Mouse (Mus musculus): ENCODE measurements around the gene Pknox2. TPM values are rescaled to one million over a fixed set of nuclear protein-coding genes. Genes with fewer than 3 reads are reported as not detected.

Gene Pknox2
- total RNA-seq, 2 experiments from 2014 or later, result 51.8 to 54.2 TPM

DNA sequence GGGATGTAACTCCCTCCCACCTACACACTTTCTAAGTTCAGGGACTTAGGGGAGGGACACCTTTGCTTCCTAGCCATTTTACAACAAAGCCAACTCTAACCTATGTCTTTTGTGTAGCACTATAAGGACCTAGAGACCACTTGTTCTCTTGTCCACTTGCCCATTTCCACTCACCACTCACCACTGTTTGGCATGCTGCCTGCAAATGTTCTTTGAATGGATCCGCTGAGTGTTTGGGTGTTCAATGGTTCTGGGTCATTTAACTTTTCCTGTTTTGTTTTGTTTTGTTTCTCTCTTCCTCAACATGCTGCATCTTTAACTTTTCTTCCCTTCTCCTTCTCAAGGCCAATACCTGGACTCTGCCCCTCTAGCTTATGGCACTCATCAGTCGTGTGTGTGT lies 39.7 kb downstream of the Pknox2 start:
- intact Hi-C loops (cut with DNase I), result no loop called here
- DNase-seq, result no peak

DNA sequence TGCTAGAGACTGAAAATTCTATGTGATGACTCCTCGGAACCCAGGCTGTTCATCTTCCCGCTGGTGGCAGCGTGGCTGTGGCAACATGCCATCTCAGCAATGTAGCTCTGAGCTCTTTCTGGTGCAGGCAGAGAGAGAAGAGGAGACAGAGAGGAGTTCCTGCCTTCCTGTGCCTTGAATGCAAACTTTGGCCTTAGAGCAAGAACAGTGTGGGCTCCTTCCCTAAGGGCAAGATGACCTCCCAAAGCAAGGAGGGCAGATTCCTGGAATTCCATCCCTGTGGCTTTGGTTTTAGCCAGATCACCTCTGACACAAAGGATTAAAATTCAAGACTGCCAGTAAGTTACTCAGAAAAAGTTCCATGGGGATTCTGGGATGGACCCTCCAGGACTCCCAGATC lies 40.4 kb downstream of the Pknox2 start:
- DNase-seq, result no peak
- intact Hi-C loops (cut with DNase I), result no loop called here

DNA sequence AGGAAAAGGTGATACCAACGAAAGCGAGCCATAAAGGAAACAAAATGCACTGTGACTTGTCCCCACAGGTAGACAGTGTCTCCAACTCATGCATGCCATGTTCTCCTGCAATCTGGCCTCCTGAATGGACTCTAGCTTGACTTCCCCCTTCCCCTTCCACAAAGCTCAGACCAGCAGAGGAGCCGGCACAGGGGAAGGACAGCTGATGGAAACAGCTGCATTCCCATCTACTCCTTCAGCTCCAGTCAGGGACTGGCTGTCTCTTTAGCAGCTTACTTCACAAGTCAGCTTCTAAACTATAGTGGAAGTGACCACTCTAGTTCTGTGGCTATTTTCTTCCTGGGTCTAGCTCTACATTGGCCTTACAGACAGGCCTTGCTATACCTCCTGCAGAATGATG lies 43.0 kb downstream of the Pknox2 start:
- no peak for DNase-seq
- intact Hi-C loops (cut with DNase I), result no loop called here

DNA sequence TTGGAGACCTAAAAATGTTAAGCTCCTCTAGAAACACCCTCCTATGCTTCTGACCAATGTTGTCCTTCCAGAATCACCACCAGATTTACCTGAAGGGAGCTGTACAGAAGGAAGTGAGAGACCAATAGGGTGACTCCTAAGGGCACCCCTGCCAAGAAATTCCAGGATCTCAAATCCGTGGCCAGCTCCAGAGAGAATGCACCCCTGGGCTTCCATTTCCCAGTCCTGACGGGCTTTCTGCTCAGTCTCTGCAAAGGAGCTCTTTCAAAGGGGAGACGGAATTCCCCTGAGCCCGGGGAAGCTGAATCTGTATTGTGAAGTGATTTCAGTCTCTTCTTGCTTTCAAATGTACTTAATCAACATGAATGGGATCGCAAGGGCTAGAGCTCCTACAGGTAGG lies 43.4 kb downstream of the Pknox2 start:
- DNase-seq, result no peak
- intact Hi-C loops (cut with DNase I), result no loop called here

DNA sequence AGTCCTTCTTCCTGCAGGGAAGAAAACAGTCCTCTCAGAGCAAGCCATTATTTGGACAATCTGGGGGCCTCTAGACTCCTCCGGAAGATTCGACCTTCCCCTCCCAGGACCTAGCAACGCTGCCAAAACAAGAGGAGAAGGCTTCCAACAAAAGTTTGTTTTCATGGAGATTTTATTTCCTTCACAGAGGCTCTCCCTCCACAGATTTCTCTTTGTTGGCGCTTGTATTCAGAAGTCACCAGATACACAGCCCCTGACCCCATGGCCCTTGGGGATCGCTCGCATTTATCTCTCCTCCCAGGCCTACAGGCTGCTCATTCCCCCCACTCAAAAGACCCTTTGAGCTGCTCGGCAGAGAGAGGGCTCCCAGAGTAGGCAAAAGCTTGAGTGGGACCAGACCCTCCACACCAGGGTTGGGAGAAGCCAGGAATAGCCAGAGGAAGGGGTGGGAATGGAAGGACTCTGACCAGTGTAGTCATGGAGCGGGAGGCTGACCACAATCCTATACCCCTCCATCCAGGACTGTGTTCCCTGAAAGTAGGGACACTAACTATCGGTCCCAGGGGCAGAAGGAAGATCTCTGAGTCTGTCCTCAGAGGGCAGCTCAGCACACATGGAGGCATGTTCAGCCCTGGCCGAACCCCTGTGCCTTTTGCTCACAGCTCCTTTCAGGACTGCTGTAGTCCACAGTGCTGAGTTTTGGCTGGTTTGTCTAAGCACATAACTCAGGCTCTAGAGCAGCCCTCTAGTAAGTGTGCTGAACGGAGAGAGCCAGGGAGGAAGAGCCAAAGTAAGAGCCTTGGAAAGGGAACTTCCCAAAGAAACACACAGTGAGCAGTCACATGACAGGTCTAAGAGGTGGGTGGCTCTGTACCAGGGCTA lies 45.9 kb downstream of the Pknox2 start:
- DNase-seq, result no peak
- intact Hi-C loops (cut with DNase I), result no loop called here

DNA sequence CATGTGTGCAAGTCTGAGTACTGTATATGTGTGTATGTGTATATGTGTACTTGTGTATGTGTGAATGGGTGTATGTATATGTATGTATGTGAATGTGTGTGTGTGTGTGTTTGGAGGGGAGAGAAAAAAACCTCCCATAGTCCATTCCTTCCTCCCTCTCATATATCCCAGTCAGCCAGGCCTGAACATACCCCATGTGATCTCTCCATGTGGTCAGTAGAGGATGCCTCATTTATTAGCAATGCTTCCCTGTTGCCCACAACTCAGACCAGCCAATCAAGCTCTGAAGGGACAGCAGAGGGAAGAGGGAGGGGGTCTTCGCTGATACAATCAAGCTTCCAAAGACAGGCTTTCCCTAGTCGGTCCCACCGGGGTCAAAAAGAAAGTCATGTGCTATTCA lies 47.6 kb downstream of the Pknox2 start:
- intact Hi-C loops (cut with DNase I), result no loop called here
- DNase-seq, result no peak

DNA sequence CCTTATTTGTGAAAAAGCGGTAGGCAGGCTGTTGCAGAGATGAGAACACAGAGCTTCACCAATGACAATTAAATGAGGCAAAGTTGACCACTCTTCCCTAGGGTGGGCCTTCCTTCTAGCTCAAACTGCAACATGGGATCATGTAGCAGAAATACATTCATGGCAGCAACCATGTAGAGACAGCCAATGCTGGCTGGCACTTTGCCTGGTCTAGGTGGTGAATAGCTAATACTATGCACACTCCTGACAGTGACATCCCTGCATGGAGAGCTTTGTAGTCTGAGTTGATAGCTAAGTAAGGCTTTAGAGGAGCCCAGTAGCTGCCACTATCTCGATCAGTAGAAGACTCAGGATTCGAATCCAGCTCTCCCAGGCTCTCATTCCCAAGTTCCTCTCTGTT lies 48.6 kb downstream of the Pknox2 start:
- DNase-seq, result no peak
- intact Hi-C loops (cut with DNase I), result no loop called here

DNA sequence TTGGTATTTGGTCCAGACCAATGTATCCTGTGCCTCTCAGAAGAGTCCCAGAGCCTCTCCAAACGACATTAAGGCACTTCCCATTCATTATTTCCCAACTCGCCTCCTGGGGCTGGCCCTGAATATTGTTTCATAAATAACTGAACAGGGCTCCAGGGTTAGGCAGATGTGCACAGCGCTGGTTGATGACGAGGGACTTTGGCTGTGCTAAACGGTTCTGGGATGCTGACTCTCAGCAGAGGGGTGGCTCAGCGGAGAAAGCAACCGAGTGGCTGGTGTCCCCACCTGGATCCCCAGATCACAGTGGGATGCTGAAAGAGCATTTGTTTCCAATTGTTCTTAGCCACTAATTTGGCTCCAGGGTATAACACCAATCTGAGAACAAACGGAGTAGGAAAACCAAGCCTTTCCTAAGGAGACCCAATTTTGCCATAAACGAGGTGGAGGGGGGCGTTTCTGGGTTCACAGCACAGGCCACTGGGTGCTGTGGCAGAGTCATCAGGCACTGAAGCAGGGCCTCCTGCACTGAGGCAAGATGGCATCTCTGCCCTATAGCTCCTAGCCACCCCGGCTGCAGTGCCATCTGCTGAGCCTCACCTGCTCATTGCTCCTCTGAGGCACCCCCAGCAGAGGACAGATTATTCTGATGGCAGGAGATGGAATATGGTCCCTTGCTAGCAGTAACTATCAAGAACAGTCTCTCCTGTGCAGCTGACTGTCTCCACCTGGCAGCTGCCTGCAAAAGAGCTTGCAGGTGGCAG lies 52.8 kb downstream of the Pknox2 start:
- intact Hi-C loops (cut with DNase I), result no loop called here
- DNase-seq, result no peak

DNA sequence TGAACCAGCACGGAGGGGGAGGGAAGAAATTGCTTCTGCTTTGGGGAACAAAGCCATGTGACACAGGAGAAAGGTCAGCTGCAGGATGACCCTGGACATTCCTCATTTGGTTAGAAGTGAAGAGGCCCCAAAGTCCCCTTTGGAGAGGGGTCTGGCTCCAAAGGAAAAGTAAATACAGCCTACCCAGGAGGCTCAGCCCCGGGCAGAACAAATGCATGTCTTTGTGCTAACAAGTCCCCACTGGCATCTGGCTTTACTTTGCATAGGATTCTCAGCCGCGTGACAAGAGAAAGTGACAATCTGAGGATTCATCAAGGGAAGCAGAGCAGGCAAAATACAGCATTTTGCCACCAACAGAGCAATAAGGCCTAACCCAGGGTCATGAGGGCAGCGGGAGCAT lies 54.1 kb downstream of the Pknox2 start:
- intact Hi-C loops (cut with DNase I), result no loop called here

DNA sequence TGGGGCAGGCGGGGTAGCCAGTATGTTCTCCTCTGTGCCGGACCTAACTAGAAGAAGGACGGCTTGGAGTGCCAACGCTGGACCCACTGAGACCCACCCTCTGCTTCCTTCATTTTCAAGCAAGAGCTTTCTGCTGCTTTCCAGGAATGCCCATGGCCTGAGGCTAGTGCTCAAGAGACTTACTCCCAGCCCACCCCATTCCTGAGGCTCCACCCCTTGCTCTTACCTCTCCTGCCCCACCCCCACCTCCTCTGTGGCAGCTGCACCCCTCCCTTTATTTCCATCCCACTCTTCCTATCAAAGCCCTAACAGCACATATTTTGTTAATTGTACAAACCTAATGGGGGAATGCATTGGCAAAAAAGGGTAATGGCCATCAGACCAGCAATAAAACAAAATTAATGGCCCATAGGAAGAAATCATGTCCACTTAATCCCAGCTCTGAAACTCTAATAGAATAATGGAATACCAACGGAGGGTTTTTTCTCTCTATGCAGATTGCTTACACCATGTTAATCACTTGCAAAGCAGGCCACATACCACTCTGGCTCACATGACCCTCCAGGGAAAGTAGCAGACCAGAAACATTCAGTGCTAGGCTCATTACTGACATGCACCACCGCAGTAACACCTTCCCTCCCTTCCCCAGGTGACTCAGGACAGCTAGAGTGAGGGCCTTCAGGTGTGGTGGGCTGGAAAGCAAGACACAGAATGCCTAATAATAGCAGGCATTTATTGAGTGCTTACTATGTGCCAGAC lies 57.1 kb downstream of the Pknox2 start:
- DNase-seq, result no peak
- intact Hi-C loops (cut with DNase I), result no loop called here

More for the DNA sequence above, 54.1 kb downstream of the Pknox2 start:
- no peak for DNase-seq

DNA sequence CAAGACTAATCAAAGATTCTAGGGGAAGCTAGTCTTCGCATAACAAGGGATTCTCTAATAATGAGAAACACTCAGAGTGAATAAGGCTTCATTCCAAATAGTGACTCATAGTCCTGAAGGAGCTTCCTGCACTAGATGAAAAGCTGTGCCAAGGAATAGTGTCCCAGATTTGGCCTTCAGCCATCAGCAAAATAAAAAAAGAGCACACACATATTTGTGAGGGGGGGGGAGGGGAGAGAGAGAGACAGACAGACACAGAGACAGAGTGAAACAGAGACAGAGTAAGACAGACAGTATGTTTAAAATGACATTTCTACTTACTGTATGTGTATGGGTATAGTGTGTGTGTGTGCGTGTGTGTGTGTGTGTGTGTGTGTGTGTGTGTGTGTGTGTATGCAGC lies 61.8 kb downstream of the Pknox2 start:
- intact Hi-C loops (cut with DNase I), result no loop called here
- DNase-seq, result no peak

DNA sequence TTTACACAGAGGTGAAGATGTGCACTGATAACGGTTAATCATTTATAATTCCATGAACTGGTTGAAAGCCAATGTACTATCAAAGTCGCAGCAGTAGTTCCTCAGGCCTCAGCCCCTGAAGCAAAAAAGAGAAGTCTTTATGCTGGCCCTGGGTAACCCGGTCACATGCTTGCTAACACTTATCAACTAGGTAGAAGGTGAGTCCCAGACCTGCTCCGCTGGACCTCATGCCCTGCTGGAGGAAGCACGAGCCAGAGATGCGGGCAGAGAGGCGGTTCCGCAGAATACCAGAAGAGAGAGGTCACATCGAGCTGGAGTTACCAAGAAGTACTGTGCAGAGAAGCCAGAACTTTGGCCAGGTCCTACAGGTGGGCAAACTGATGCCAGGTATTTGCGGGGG lies 65.0 kb downstream of the Pknox2 start:
- no peak for DNase-seq

DNA sequence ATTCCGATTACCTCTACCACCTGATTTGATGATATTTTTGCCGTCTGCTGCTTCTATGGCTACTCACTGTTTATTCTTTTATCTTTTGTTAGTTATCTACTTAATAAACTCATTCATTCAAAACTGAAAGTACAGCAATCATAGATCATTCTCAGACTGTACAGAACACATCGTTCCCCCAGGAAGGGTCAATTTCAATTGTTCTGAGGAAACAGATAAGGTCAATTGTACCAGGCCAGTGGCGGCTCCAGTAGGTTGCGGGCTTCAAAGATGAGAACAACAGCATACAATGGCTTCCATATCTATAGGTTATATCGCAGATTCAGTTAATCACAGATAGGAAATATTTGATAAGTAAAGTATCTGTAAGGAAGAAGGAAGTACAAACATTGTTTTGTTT lies 66.9 kb downstream of the Pknox2 start:
- intact Hi-C loops (cut with DNase I), result no loop called here
- no peak for DNase-seq

More for the DNA sequence above, 65.0 kb downstream of the Pknox2 start:
- intact Hi-C loops (cut with DNase I), result no loop called here

DNA sequence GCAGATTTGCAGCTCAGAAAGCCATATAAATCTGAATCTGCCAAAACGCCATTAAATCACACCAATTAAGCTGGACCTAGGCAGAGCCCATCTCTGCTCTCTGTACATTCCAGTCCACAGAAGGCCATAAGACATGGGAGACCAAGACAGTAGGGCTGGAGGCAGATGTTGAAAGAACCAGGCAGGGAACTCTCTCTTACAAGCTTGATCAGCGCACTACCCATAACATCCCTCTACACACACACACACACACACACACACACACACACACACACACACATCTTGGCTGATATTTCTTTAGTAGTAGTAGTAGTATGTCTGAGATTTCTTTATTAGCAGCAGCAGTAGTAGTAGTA lies 70.2 kb downstream of the Pknox2 start:
- DNase-seq, result no peak
- intact Hi-C loops (cut with DNase I), result no loop called here

DNA sequence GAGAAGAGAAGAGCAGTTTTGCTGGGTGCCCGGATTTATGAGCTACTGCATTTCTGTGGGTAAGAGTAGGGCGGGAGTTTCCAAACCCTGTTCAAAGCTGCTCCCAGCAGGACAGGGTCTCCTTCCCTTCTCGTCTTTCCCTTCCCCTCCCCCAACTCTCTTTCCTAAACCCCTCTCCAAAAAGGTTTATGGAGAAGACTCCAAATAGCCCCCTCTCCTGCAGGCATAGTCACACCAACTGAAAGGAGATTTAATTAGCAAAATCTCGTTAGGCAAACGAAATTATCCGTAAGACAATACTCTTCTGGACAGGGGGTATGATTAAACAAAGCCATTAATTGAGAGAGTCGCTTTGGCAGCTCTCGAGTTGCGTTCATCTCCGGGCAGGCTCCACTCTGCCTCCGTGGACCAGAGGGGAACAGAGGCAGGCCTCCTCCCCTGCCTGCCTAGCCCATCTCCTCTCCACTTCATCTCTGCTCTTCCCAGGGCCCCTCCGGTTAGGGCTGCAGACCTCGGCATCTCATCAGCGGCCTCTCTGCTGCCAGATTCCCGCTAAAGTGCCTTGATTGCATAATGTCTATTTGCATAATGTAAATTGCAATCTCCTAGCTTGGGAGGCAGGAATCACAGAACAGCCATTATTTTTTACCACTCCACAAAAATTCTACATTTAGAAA lies 70.7 kb downstream of the Pknox2 start:
- intact Hi-C loops (cut with DNase I), result no loop called here
- peak; percentile 37 for DNase-seq

DNA sequence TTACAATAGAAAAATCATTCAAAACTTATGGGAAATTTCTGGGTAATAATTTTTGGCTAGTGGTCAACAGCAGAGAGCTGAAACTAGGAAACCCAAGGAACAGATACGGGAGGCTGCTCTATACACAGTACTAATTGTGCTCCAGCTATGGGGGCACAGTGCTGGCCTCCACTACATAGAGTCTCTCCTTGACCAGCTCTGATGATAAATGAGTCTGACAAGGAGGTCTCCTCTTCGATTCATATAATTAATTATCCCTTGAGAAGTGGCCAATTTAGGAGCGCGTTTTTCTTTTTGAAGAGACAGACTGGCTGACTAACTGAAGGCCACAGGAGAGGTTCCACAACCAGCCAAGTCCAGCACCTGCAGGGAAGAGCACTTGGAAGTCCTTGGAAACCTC lies 71.3 kb downstream of the Pknox2 start:
- no peak for DNase-seq

DNA sequence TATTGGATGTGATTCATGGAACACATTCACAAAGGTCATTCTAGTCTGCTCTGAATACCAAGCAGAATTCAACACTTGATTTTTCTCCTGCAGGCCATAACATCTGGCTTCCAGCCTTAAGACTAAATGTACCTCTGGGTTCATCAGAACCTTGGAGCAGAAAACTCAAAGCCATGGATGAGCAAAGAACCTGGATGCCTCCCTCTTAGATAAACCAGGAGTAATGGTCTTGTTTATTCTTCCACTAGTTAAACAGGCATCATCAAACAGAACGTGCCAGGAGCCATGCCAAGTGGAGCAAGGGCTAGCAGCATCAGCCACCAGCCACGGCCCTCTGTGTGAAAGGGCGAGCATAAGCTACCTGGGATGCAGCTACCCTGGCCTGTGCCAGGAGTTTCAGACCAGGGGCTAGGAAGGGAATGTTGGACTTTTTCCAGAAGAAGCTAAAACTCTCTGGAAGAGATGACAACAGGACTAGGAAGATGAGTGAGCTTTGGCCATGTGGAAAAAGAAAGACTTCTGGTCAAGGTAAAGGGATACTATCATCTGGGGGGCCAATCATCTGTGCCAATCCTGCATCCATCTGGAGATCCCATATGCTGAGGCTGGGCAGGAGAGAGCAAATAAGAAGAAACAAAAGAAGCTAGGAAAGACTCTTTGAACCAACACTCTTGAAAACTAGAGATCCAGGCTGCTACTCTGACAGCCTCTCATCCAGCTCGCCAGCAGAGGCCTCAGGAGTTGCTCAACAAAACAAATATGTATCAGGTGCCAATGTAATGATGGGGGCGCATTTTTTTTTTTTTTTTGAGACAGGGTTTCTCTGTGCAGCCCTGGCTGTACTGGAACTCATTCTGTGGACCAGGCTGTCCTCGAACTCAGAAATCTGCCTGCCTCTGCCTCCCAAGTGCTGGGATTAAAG lies 77.6 kb downstream of the Pknox2 start:
- no peak for DNase-seq
- intact Hi-C loops (cut with DNase I), result no loop called here

More for the DNA sequence above, 71.3 kb downstream of the Pknox2 start:
- intact Hi-C loops (cut with DNase I), result no loop called here

DNA sequence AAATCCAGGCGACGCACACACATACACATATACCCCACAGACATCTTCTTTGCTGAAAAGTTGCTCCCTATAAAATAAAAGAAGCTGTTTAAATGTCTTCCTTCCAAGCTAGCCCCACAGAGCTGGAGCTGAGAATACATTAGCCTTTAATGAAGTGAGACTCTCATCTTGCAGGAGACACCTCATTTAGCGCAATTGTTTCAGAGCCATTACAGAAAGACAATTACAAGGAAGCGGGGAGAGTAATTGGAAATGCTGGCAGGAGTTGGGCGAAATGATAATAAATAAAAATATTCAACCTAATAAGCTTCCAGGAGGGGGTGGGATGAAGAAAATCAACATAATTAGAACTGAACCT lies 79.8 kb downstream of the Pknox2 start:
- intact Hi-C loops (cut with DNase I), result no loop called here
- DNase-seq, result no peak

DNA sequence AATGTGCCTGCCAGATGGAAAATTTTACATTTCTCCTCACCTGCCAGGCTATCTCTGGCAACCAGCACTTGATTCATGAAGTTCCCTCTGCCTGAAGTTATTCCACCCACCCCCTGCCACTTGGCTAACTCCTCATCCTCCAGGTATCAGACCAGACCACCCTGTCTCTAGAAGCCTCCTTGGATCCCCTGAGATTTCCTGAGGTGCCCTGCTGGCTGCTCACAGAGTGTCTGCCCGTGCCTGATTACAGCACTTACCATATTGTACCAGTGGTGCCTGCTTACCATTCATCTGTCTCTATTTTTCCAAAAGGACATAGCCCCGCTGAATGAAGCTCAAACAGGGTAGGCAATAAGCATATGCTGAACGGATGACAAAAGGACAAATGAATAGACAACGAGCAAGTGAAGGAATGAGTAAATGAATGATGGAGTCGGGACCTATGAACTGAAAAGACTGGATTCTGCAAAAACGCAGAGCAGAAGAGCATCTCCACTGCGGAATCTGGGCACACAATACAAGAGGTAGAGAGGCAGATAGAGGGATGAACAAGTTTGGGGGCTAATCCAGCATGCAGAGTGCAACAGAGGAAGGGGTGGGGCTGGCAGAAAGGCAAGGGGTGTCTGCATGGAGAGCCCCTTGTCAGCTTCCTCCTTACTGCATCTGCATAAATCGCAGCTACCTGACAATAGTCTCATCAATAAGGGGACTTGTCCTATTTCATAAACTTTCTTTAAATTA lies 80.3 kb downstream of the Pknox2 start:
- intact Hi-C loops (cut with DNase I), result no loop called here
- DNase-seq, result no peak
